In genomic region chr7:19714836-19715235, GRCm38 (mm10) we compare ENCODE assay signal across 9 mouse cellular contexts. TPM values are rescaled to one million over a fixed set of nuclear protein-coding genes. Genes with fewer than 3 reads are reported as not detected.
DNase-seq lines count a peak whose midpoint lies in the region; ATAC-seq and TF ChIP-seq lines count a peak whose summit lies in the region.
"Had no signal": no experiment of that assay in that cellular context is flagged by ENCODE, and none has a peak within 500 bp of the region (broad histone marks: within the 10 kb centered on the region; RNA-seq: fewer than 3 reads in every experiment).

No protein-coding gene starts in this region.

- under 1% methylated on average over 39 of the region's 39 CpGs for WGBS in bone marrow, adult 2 months
- under 1% methylated on average over 39 of the region's 39 CpGs for WGBS in hindbrain, embryonic 10.5 days
- under 1% methylated on average over 39 of the region's 39 CpGs for WGBS in midbrain, embryonic 11.5 days

- no peaks in the 10 kb centered on the region for H3K9me3 ChIP-seq in hindbrain, embryonic 10.5 days
- no peaks in the 10 kb centered on the region for H3K9me3 ChIP-seq in midbrain, embryonic 11.5 days (ENCODE audit: control insufficient read depth, low read length)

- peaks cover 65% of the 10 kb centered on the region for H3K36me3 ChIP-seq in hindbrain, embryonic 10.5 days
- 0 out of 2 replicates have a peak, but pooled peaks cover 3% of the 10 kb centered on the region for H3K36me3 ChIP-seq in midbrain, embryonic 11.5 days (ENCODE audit: control insufficient read depth, insufficient read depth, low read length)

- DNase-seq in kidney, adult 9 months: peak; percentile 42
- no peak for DNase-seq in kidney, postnatal 14 days
- DNase-seq in hindbrain, embryonic 10.5 days (ENCODE audit: low spot score): no peak
- DNase-seq in midbrain, embryonic 11.5 days (ENCODE audit: low spot score, missing footprints): no peak
- DNase-seq in adrenal gland, postnatal 14 days: no peak
- no peak for DNase-seq in cerebellum, adult 11-12 months
- no peak for DNase-seq in left cerebral cortex, postnatal 14 days (ENCODE audit: low spot score in 2 of 2)

- no peak for TF ChIP-seq CTCF in bone marrow, adult 2 months (IDR thresholded peaks at IDR 0.05; ENCODE audit: control insufficient read depth, insufficient read depth, low read length)

- peak overlapping the region; percentile 89 for H3K9ac ChIP-seq in midbrain, embryonic 11.5 days (ENCODE audit: low read length)

- TF ChIP-seq POLR2A in bone marrow, adult 2 months (IDR thresholded peaks at IDR 0.05; ENCODE audit: borderline replicate concordance, control insufficient read depth, low read depth, low read length): no peak

- intact Hi-C loops in left cerebral cortex, postnatal 14 days (cut with DNase I): no loop called here

- peak overlapping the region; percentile 87 for H3K4me2 ChIP-seq in midbrain, embryonic 11.5 days

- H3K4me3 ChIP-seq in bone marrow, adult 2 months (replicated peaks; ENCODE audit: control insufficient read depth, low read depth, low read length): peak overlapping the region; percentile 82
- peak overlapping the region; percentile 100 for H3K4me3 ChIP-seq in hindbrain, embryonic 10.5 days
- H3K4me3 ChIP-seq in midbrain, embryonic 11.5 days (ENCODE audit: low read depth, low read length): peak overlapping the region; percentile 97

- peak overlapping the region; percentile 21 for H3K27ac ChIP-seq in bone marrow, adult 2 months (ENCODE audit: control insufficient read depth, insufficient read depth, low read depth, low read length, poor library complexity)
- H3K27ac ChIP-seq in hindbrain, embryonic 10.5 days: peak overlapping the region; percentile 90
- peak overlapping the region; percentile 35; the same call in 1 of the 2 replicates for H3K27ac ChIP-seq in midbrain, embryonic 11.5 days (ENCODE audit: low read depth, low read length)

- no peak for ATAC-seq in midbrain, embryonic 11.5 days (ENCODE audit: low FRiP score)

- no peaks in the 10 kb centered on the region for H3K27me3 ChIP-seq in hindbrain, embryonic 10.5 days (ENCODE audit: insufficient read depth, poor library complexity, severe bottlenecking)
- H3K27me3 ChIP-seq in midbrain, embryonic 11.5 days (ENCODE audit: control insufficient read depth, insufficient read depth, low read length): no peaks in the 10 kb centered on the region

- H3K4me1 ChIP-seq in bone marrow, adult 2 months (ENCODE audit: control insufficient read depth, insufficient read depth, low read length): peaks cover 1% of the 10 kb centered on the region
- H3K4me1 ChIP-seq in hindbrain, embryonic 10.5 days (replicated peaks): peaks cover 23% of the 10 kb centered on the region
- H3K4me1 ChIP-seq in midbrain, embryonic 11.5 days (ENCODE audit: control insufficient read depth, insufficient read depth, low read length): peaks cover 12% of the 10 kb centered on the region

RNA-seq across cellular contexts. Expression of gene Tomm40, which starts 0.4 kb away (rescaled TPM):
- polyA plus RNA-seq in bone marrow, adult 2 months (2011; ENCODE audit: insufficient read depth, insufficient read length, low replicate concordance, missing spikeins): 19.2 and 19.3 TPM in 2 replicates
- polyA plus RNA-seq in hindbrain, embryonic 10.5 days (2016; fragmentation: Nextera tagmentation; extraction: Ambion mirVana): 209 and 211 TPM in 2 replicates
- 113 and 138 TPM in 2 replicates for polyA plus RNA-seq in midbrain, embryonic 11.5 days (2014; fragmentation: Nextera tagmentation; extraction: Ambion mirVana)
- total RNA-seq in adrenal gland, postnatal 14 days (2021): 136 and 145 TPM in 2 replicates
- total RNA-seq in left cerebral cortex, postnatal 14 days (2021): 100 to 1,000 TPM; 104 to 120 TPM

RNA-seq across cellular contexts. Expression of gene Apoe, which starts 15.8 kb away (rescaled TPM):
- 205 and 422 TPM in 2 replicates for polyA plus RNA-seq in bone marrow, adult 2 months (2011; ENCODE audit: insufficient read depth, insufficient read length, low replicate concordance, missing spikeins)
- polyA plus RNA-seq in hindbrain, embryonic 10.5 days (2016; fragmentation: Nextera tagmentation; extraction: Ambion mirVana): 179 and 230 TPM in 2 replicates
- 180 and 196 TPM in 2 replicates for polyA plus RNA-seq in midbrain, embryonic 11.5 days (2014; fragmentation: Nextera tagmentation; extraction: Ambion mirVana)
- total RNA-seq in adrenal gland, postnatal 14 days (2021): 972 and 3,675 TPM in 2 replicates
- total RNA-seq in left cerebral cortex, postnatal 14 days (2021): 1,000 to 10,000 TPM; 1,873 to 2,039 TPM

RNA-seq across cellular contexts. Expression of gene Apoc1, which starts 22.4 kb away (rescaled TPM):
- polyA plus RNA-seq in bone marrow, adult 2 months (2011; ENCODE audit: insufficient read depth, insufficient read length, low replicate concordance, missing spikeins): 48.3 and 137 TPM in 2 replicates
- polyA plus RNA-seq in hindbrain, embryonic 10.5 days (2016; fragmentation: Nextera tagmentation; extraction: Ambion mirVana): 2.2 and 2.3 TPM in 2 replicates
- polyA plus RNA-seq in midbrain, embryonic 11.5 days (2014; fragmentation: Nextera tagmentation; extraction: Ambion mirVana): 1.9 and 3.2 TPM in 2 replicates
- total RNA-seq in adrenal gland, postnatal 14 days (2021): 845 and 1,967 TPM in 2 replicates
- total RNA-seq in left cerebral cortex, postnatal 14 days (2021): 1 to 10 TPM; 2.2 to 3.3 TPM

RNA-seq across cellular contexts. Expression of gene Apoc4, which starts 33.6 kb away (rescaled TPM):
- polyA plus RNA-seq in bone marrow, adult 2 months (2011; ENCODE audit: insufficient read depth, insufficient read length, low replicate concordance, missing spikeins): 3.6 and 18.7 TPM in 2 replicates
- polyA plus RNA-seq in hindbrain, embryonic 10.5 days (2016; fragmentation: Nextera tagmentation; extraction: Ambion mirVana): not detected in 2 replicates
- polyA plus RNA-seq in midbrain, embryonic 11.5 days (2014; fragmentation: Nextera tagmentation; extraction: Ambion mirVana): not detected in 2 replicates
- total RNA-seq in adrenal gland, postnatal 14 days (2021): 72.2 and 240 TPM in 2 replicates
- not detected for total RNA-seq in left cerebral cortex, postnatal 14 days (2021)
- total RNA-seq: left cerebral cortex, postnatal 36 days had no signal

RNA-seq across cellular contexts. Expression of gene Gm44805, which starts 33.6 kb away (rescaled TPM):
- polyA plus RNA-seq in bone marrow, adult 2 months (2011; ENCODE audit: insufficient read depth, insufficient read length, low replicate concordance, missing spikeins): 7.6 TPM in 1 of 2 replicates, not detected in the other
- polyA plus RNA-seq in hindbrain, embryonic 10.5 days (2016; fragmentation: Nextera tagmentation; extraction: Ambion mirVana): not detected in 2 replicates
- polyA plus RNA-seq in midbrain, embryonic 11.5 days (2014; fragmentation: Nextera tagmentation; extraction: Ambion mirVana): not detected in 2 replicates
- 1.7 and 2.6 TPM in 2 replicates for total RNA-seq in adrenal gland, postnatal 14 days (2021)
- not detected for total RNA-seq in left cerebral cortex, postnatal 14 days (2021)
- total RNA-seq: left cerebral cortex, postnatal 36 days had no signal

Comparison
In these comparisons a context has a peak if more than half of its experiments do, and no peak if none do; other contexts are left out.
1. H3K27ac ChIP-seq: peak in every context shown above with its lines; median percentile 90 in hindbrain, embryonic 10.5 days; 35 in midbrain, embryonic 11.5 days; 21 in bone marrow, adult 2 months.
2. RNA of gene Apoc1, which starts 22.4 kb away (polyA plus RNA-seq): 48.3 to 137 TPM in bone marrow, adult 2 months; 1.9 to 3.2 TPM in midbrain, embryonic 11.5 days and 2.2 to 2.3 TPM in hindbrain, embryonic 10.5 days; every median in the first group is over 10 times any median in the second.
3. Peak in every context shown above with its lines, with median percentiles within 50 percentile points of each other: H3K4me3 ChIP-seq.